Mouse (Mus musculus) MEL (cell line): Measurements from ENCODE around the gene Myo9b.

Experiments
- CHD1 ChIP-seq: IDR thresholded peaks from 2 replicates; pipeline ENCODE4 v1.6.1; 2012; ENCODE audit warnings: low read depth, mild to moderate bottlenecking, inconsistent platforms, low read length, improper control_type of control experiment
- CTCF ChIP-seq, 3 experiments: IDR thresholded peaks in 2 of 3; conservative IDR thresholded peaks in 1 of 3; 2 replicates each; pipeline ENCODE4 v1.5.1; 2011 to 2012; ENCODE audit warnings: low read length in 3 of 3, low read depth in 2 of 3, mild to moderate bottlenecking in 2 of 3, improper control_type of control experiment in 1 of 3, inconsistent platforms in 1 of 3, mixed read lengths in 1 of 3, moderate library complexity in 1 of 3; ENCODE audit not compliant: control insufficient read depth in 1 of 3, insufficient read depth in 1 of 3, poor library complexity in 1 of 3, severe bottlenecking in 1 of 3

- TF ChIP-seq CTCF (IDR thresholded peaks at IDR 0.05 in 2 of 3, conservative IDR thresholded peaks at IDR 0.05 in 1 of 3; ENCODE audit: control insufficient read depth in 1 of 3, insufficient read depth in 1 of 3, low read depth in 2 of 3, low read length in 3 of 3, poor library complexity in 1 of 3, severe bottlenecking in 1 of 3) (peak in 2 of 3 experiments; percentile 42 to 50; a peak in 5 of 6 replicates), CHD1 (no peak)
Observed at GRCm38 (mm10) chr8:71324848-71325247, 52.3 kb downstream of the Myo9b start.
